Comparison of ENCODE assay signal across 25 mouse cellular contexts in genomic region chr1:193327216-193327615, GRCm38 (mm10). TPM values are rescaled to one million over a fixed set of nuclear protein-coding genes. Genes with fewer than 3 reads are reported as not detected.
A peak's percentile ranks its signal among the peaks of the same experiment; 100 is the strongest.
DNase-seq lines count a peak whose midpoint lies in the region; ATAC-seq and TF ChIP-seq lines count a peak whose summit lies in the region.
"Had no signal": no experiment of that assay in that cellular context is flagged by ENCODE, and none has a peak within 500 bp of the region (broad histone marks: within the 10 kb centered on the region; RNA-seq: fewer than 3 reads in every experiment).

No protein-coding gene starts in this region.

- ATAC-seq in kidney, embryonic 16.5 days (ENCODE audit: low FRiP score, low TSS enrichment), result no peak
- ATAC-seq in liver, embryonic 16.5 days (ENCODE audit: low read depth), result no peak
- ATAC-seq: forebrain, embryonic 14.5 days; midbrain, embryonic 13.5 days had no signal

- H3K4me2 ChIP-seq in kidney, embryonic 16.5 days (replicated peaks; ENCODE audit: low read depth, low read length), result no peak overlapping the region
- H3K4me2 ChIP-seq in liver, embryonic 16.5 days (ENCODE audit: low read depth, low read length), result no peak overlapping the region; the same call in 1 of the 2 replicates
- H3K4me2 ChIP-seq: heart, embryonic 11.5 days; lung, embryonic 14.5 days; midbrain, embryonic 13.5 days; neural tube, embryonic 12.5 days; stomach, embryonic 15.5 days had no signal

- TF ChIP-seq CTCF in brain, embryonic 14.5 days (IDR thresholded peaks at IDR 0.05; ENCODE audit: borderline replicate concordance, extremely low read depth, insufficient read depth, insufficient read length), result no peak

- 60% methylated on average over 1 of the region's 1 CpGs for WGBS in kidney, embryonic 16.5 days
- 58% methylated on average over 1 of the region's 1 CpGs for WGBS in liver, embryonic 16.5 days (ENCODE audit: insufficient replicate concordance)

- no peaks in the 10 kb centered on the region for H3K27me3 ChIP-seq in kidney, embryonic 16.5 days (ENCODE audit: insufficient read depth, low read length)
- H3K27me3 ChIP-seq in liver, embryonic 16.5 days (ENCODE audit: control insufficient read depth, insufficient read depth, low read depth, low read length), result no peaks in the 10 kb centered on the region
- H3K27me3 ChIP-seq: neural tube, embryonic 12.5 days; stomach, embryonic 15.5 days had no signal

- H3K9ac ChIP-seq in kidney, embryonic 16.5 days (replicated peaks; ENCODE audit: low read length), result no peak overlapping the region
- no peak overlapping the region for H3K9ac ChIP-seq in liver, embryonic 16.5 days (ENCODE audit: low read depth, low read length)
- H3K9ac ChIP-seq: lung, embryonic 14.5 days; midbrain, embryonic 13.5 days; neural tube, embryonic 12.5 days; stomach, embryonic 15.5 days had no signal

- no peak overlapping the region for H3K4me3 ChIP-seq in kidney, embryonic 16.5 days (ENCODE audit: low read length)
- no peak overlapping the region for H3K4me3 ChIP-seq in liver, embryonic 16.5 days (ENCODE audit: low read depth, low read length)
- H3K4me3 ChIP-seq: hindbrain, embryonic 10.5 days; left cerebral cortex, adult 2 months; megakaryocyte, embryonic 14.5 days; midbrain, embryonic 13.5 days; neural tube, embryonic 12.5 days; stomach, embryonic 15.5 days had no signal

- no peak for TF ChIP-seq POLR2A in brain, embryonic 14.5 days (IDR thresholded peaks at IDR 0.05; ENCODE audit: borderline replicate concordance, extremely low read depth, insufficient read depth, insufficient read length, poor library complexity, severe bottlenecking)

- intact Hi-C loops in heart, postnatal 10 days (cut with DNase I), result no loop called here

- H3K4me1 ChIP-seq in kidney, embryonic 16.5 days (ENCODE audit: insufficient read depth, low read length), result peaks cover 10% of the 10 kb centered on the region; the same call in 1 of the 2 replicates
- H3K4me1 ChIP-seq in liver, embryonic 16.5 days (ENCODE audit: control insufficient read depth, low read depth, low read length), result no peaks in the 10 kb centered on the region; the same call in 1 of the 2 replicates
- H3K4me1 ChIP-seq: stomach, embryonic 15.5 days had no signal

- H3K9me3 ChIP-seq in kidney, embryonic 16.5 days (ENCODE audit: low read length), result no peaks in the 10 kb centered on the region
- no peaks in the 10 kb centered on the region for H3K9me3 ChIP-seq in liver, embryonic 16.5 days (replicated peaks; ENCODE audit: control insufficient read depth, low read length)
- H3K9me3 ChIP-seq: hindbrain, embryonic 10.5 days; megakaryocyte, embryonic 14.5 days; midbrain, embryonic 13.5 days; neural tube, embryonic 12.5 days; stomach, embryonic 15.5 days had no signal

- H3K36me3 ChIP-seq in kidney, embryonic 16.5 days (ENCODE audit: insufficient read depth, low read length), result no peaks in the 10 kb centered on the region
- H3K36me3 ChIP-seq in liver, embryonic 16.5 days (ENCODE audit: control insufficient read depth, insufficient read depth), result no peaks in the 10 kb centered on the region
- H3K36me3 ChIP-seq: hindbrain, embryonic 10.5 days; midbrain, embryonic 13.5 days; neural tube, embryonic 12.5 days; stomach, embryonic 15.5 days had no signal

- no peak overlapping the region for H3K27ac ChIP-seq in kidney, embryonic 16.5 days (ENCODE audit: low read length)
- H3K27ac ChIP-seq in liver, embryonic 16.5 days (ENCODE audit: low read length), result 0 out of 2 replicates have a peak overlapping the region, but pooled peaks have one; percentile 5
- H3K27ac ChIP-seq: left cerebral cortex, adult 2 months; midbrain, embryonic 13.5 days; neural tube, embryonic 12.5 days; stomach, embryonic 15.5 days had no signal

- DNase-seq in heart, adult 11 months, result peak; percentile 86
- no peak for DNase-seq in heart, postnatal 10 days
- DNase-seq in kidney, adult 9 months, result peak; percentile 66
- DNase-seq in liver, result no peak
- peak; percentile 38 for DNase-seq in brain, embryonic 14.5 days (ENCODE audit: low read depth)
- DNase-seq in cerebellum, adult 9-11 months, result no peak
- DNase-seq: cerebellum, adult 2 months; cerebellum, postnatal 36 days; gastrocnemius, postnatal 10 days; lung, embryonic 14.5 days; lung, postnatal 36 days; right cerebral cortex, adult 18-20 months; thymus, postnatal 36 days had no signal

RNA-seq across cellular contexts. Expression of gene Camk1g, which starts 42.9 kb away (rescaled TPM):
- 1 to 10 TPM; 1.4 to 1.6 TPM for total RNA-seq in heart, postnatal 10 days (2021)
- 14.1 and 16.2 TPM in 2 replicates for polyA plus RNA-seq in kidney, embryonic 16.5 days (2015; fragmentation: Nextera tagmentation; extraction: Ambion mirVana)
- 0.23 and 0.33 TPM in 2 replicates for polyA plus RNA-seq in liver, embryonic 16.5 days (2015; fragmentation: Nextera tagmentation; extraction: Ambion mirVana)
- polyA plus RNA-seq in brain, embryonic 14.5 days (2012; rRNA removed), result 40.8 and 47.3 TPM in 2 replicates
- total RNA-seq: adrenal gland, adult 2 months; granulocyte monocyte progenitor cell, adult 5-6 weeks had no signal

RNA-seq across cellular contexts. Expression of gene G0s2, which starts 54.2 kb away (rescaled TPM):
- total RNA-seq in heart, postnatal 10 days (2021), result 10 to 100 TPM; 51.2 to 51.4 TPM
- 39.8 and 55.9 TPM in 2 replicates for polyA plus RNA-seq in kidney, embryonic 16.5 days (2015; fragmentation: Nextera tagmentation; extraction: Ambion mirVana)
- 179 and 180 TPM in 2 replicates for polyA plus RNA-seq in liver, embryonic 16.5 days (2015; fragmentation: Nextera tagmentation; extraction: Ambion mirVana)
- polyA plus RNA-seq in brain, embryonic 14.5 days (2012; rRNA removed), result 7.3 and 9.8 TPM in 2 replicates

Comparison
In these comparisons a context has a peak if more than half of its experiments do, and no peak if none do; other contexts are left out.
1. DNase-seq: peak in heart, adult 11 months (single experiment), kidney, adult 9 months (single experiment) and brain, embryonic 14.5 days (single experiment); none in heart, postnatal 10 days (0 of 2), liver (single experiment) and cerebellum, adult 9-11 months (single experiment).
2. RNA of gene Camk1g, which starts 42.9 kb away (polyA plus RNA-seq): 40.8 to 47.3 TPM in brain, embryonic 14.5 days and 14.1 to 16.2 TPM in kidney, embryonic 16.5 days; 0.23 to 0.33 TPM in liver, embryonic 16.5 days; every median in the first group is over 10 times any median in the second.